Mouse (Mus musculus): ENCODE data around the gene Camk1g. TPM values are rescaled to one million over a fixed set of nuclear protein-coding genes. Genes with fewer than 3 reads are reported as not detected.

The Camk1g gene
- polyA plus RNA-seq, 1 experiment from 2014 or later, result 38.8 TPM

DNA sequence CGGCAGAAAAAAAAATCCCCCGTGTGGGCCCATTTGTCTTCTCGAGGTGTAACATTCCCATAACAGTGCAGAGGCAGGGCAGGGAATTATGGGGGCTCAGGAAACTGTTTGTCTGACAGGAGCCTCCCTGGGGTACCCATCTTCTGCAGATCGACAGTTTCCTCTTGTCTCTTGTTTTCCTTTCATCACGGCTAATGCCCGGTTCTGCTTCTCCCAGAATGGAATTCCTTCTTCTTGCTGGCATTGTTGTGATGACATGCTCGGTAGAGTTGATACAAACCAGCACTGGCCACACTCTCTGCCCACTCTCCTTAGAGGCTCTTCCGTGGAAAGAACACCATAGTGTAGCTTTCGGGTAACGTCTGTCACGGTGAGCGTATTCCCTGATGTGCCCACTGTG, 19.9 kb upstream of the Camk1g start:
- Histone ChIP-seq H3K27me3 (no peaks in the 10 kb centered on the region), H3K4me1 (peaks cover 23% of the 10 kb centered on the region), H3K36me3 (no peaks in the 10 kb centered on the region), H3K4me2 (no peak overlapping the region), H3K9me3 (no peaks in the 10 kb centered on the region), H3K9ac (no peak overlapping the region), H3K4me3 (no peak overlapping the region), H3K27ac (no peak overlapping the region)
- 48% methylated on average over 12 of the region's 12 CpGs for WGBS
- ATAC-seq (ENCODE audit: borderline replicate concordance, extremely low read depth, low FRiP score, low TSS enrichment), result no peak

- Histone ChIP-seq H3K4me2 (no peak overlapping the region), H3K27me3 (no peaks in the 10 kb centered on the region), H3K4me3 (no peak overlapping the region), H3K9ac (no peak overlapping the region), H3K36me3 (no peaks in the 10 kb centered on the region), H3K4me1 (peaks cover 23% of the 10 kb centered on the region), H3K9me3 (no peaks in the 10 kb centered on the region), H3K27ac (no peak overlapping the region)
- no peak for ATAC-seq (ENCODE audit: borderline replicate concordance, extremely low read depth, low FRiP score, low TSS enrichment)
- 19% methylated on average over 3 of the region's 3 CpGs for whole genome bisulfite sequencing
These were observed 19.4 kb upstream of the Camk1g start for GRCm38 (mm10) chr1:193389505-193389904.

DNA sequence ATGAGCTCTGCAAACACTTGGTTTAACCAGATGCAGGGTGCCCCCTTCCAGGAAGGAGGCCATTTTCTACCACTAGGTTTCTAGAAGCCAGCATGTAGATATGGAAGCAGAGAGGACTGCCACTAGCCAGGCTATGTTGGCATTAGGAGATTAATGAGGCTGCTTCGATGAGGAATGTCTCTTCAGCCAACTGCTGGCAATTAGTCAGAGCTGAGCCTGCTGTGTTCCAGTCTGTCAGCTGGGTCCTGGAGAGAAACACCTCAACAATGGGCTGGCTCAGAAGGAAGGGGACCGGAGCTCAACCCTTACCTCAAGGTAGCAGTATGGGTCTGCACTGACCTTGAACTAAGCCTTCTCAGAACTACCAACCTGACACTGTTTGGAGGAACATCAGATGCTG, 17.1 kb upstream of the Camk1g start:
- H3K4me2 ChIP-seq, result no peak overlapping the region
- no peak overlapping the region for H3K9ac ChIP-seq
- peaks cover 30% of the 10 kb centered on the region for H3K4me1 ChIP-seq

DNA sequence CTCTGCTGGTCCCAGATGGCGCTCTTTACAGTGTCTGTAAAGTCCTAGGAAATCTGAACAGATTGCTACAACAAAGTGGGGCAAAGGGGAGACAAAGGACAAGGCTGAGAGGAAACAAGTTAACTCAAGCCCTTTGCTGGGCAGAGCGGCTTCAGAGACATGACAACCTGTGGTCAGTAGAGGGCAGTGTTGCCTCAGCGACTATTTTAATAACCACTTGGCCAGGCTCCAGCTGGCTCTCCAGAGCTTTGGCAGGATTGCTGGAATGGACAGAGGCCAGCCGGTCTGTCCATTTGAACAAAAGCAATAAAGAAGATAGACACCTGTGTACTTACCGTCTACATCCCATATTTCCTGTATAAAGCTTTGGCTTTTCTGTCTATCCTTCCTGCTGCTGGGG, 16.0 kb upstream of the Camk1g start:
- Histone ChIP-seq H3K36me3 (no peaks in the 10 kb centered on the region), H3K4me1 (peaks cover 37% of the 10 kb centered on the region)

More for the DNA sequence above, 17.1 kb upstream of the Camk1g start:
- no peaks in the 10 kb centered on the region for H3K9me3 ChIP-seq
- no peak overlapping the region for H3K4me3 ChIP-seq
- no peaks in the 10 kb centered on the region for H3K36me3 ChIP-seq
- 46% methylated on average over 2 of the region's 2 CpGs for WGBS
- no peak overlapping the region for H3K27ac ChIP-seq
- no peaks in the 10 kb centered on the region for H3K27me3 ChIP-seq
- no peak for ATAC-seq (ENCODE audit: borderline replicate concordance, extremely low read depth, low FRiP score, low TSS enrichment)

DNA sequence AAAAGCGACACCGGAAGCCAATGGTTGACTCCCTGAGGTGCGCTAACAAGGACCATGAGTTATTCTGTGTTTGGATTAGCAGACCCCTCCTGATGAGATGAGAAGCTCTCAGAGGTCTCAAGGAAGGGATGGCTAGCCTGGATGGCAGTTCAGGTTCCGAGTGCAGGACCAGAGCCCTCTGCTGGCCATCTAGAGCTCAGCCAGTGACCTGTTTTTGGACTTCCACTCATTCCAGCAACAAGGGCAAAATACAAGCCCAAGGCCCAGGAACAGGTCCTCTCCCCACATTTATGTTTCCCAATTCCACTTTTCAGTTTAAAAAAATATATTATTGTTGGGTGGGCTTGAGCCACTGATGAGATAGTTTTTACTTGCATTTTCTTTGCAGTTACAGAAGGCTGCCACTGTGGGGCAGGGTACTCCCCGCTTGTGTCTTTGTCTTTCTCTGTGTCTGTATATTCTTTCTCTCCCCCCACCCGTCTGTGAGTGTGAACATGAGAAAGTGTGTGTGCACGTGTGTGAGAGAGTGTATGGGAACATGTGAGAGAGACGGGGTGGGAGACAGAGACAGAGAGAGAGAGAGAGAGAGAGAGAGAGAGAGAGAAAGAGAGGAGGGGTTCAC, 12.9 kb upstream of the Camk1g start:
- 4% methylated on average over 8 of the region's 8 CpGs for WGBS

More for the DNA sequence above, 16.0 kb upstream of the Camk1g start:
- ATAC-seq (ENCODE audit: borderline replicate concordance, extremely low read depth, low FRiP score, low TSS enrichment), result no peak
- no peaks in the 10 kb centered on the region for H3K9me3 ChIP-seq
- H3K27me3 ChIP-seq, result no peaks in the 10 kb centered on the region
- no peak overlapping the region for H3K27ac ChIP-seq
- no peak overlapping the region for H3K9ac ChIP-seq
- H3K4me2 ChIP-seq, result no peak overlapping the region
- no peak overlapping the region for H3K4me3 ChIP-seq
- WGBS, result 2% methylated on average over 5 of the region's 5 CpGs

DNA sequence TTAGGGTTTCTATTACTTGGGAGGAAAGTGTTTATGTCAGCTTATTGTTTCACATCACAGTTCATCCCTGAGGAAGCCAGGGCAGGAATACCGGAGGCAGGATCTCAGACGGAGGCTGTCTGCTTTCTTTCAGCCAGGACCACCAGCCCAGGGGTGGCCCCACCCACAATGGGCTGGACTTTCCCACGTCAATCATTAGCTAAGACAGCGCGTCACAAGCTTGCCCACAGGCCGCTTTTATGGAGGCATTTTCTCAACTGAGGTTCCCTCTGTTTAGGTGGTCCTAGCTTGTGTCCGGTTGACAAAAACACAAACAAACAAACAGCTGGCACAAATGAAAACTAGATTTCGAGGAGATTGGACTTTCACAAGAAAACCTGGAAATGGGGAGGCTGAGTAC, 12.3 kb upstream of the Camk1g start:
- Histone ChIP-seq H3K4me3 (peak overlapping the region; percentile 38), H3K27me3 (no peaks in the 10 kb centered on the region), H3K27ac (peak overlapping the region; percentile 59; the same call in 1 of the 2 replicates), H3K9me3 (no peaks in the 10 kb centered on the region), H3K9ac (0 out of 2 replicates have a peak overlapping the region, but pooled peaks have one; percentile 21), H3K4me2 (peak overlapping the region; percentile 77), H3K4me1 (peaks cover 28% of the 10 kb centered on the region), H3K36me3 (no peaks in the 10 kb centered on the region)
- WGBS, result 2% methylated on average over 8 of the region's 8 CpGs
- ATAC-seq (ENCODE audit: borderline replicate concordance, extremely low read depth, low FRiP score, low TSS enrichment), result peak; percentile 86

More for the DNA sequence above, 12.9 kb upstream of the Camk1g start:
- Histone ChIP-seq H3K27ac (no peak overlapping the region), H3K4me2 (peak overlapping the region; percentile 77), H3K4me1 (peaks cover 28% of the 10 kb centered on the region), H3K9me3 (no peaks in the 10 kb centered on the region), H3K27me3 (no peaks in the 10 kb centered on the region), H3K4me3 (peak overlapping the region; percentile 38), H3K36me3 (no peaks in the 10 kb centered on the region), H3K9ac (0 out of 2 replicates have a peak overlapping the region, but pooled peaks have one; percentile 21)
- ATAC-seq (ENCODE audit: borderline replicate concordance, extremely low read depth, low FRiP score, low TSS enrichment), result peak; percentile 41; the same call in 1 of the 2 replicates

DNA sequence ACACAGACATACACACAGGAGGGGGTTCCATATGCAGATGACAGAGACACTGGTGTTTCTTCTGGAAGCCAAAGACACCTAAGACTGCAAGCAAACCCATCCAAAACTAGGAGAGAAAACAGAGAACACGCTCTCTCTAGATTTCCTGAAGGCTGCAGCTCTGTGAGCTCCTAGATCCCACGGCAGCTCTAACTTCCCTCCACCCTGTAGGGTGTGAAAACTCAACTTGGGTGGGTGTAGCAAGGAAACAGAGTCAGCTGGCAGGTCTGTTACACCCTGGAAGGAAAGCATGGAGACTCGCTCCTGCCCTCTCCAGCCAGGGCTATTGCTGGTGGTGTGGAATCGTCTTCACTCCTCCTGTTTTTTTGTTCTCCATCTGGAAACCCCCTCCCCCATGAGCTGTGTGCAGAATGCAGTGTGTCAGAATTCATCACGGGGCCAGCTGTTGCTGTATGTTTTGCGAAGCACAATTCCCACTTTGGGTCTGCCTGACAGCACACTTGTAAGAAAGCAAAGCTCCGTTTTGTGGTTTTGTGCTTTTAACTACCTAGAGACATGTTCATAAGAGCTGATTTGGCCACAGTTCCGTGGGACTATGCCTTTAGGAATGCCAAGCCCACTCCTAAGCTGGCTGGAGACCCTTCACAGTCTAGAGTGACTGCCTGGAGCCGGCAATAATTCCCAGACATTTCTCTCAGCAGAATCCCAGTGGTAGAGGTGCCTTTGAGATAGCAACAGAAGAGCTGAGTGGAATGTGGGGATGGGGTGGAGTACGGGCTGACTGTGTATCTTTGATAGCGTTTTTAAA, 11.7 kb upstream of the Camk1g start:
- peak overlapping the region; percentile 59; the same call in 1 of the 2 replicates for H3K27ac ChIP-seq
- peaks cover 23% of the 10 kb centered on the region for H3K4me1 ChIP-seq
- H3K4me2 ChIP-seq, result peak overlapping the region; percentile 77
- no peaks in the 10 kb centered on the region for H3K27me3 ChIP-seq
- peak; percentile 4; the same call in 1 of the 2 replicates for ATAC-seq (ENCODE audit: borderline replicate concordance, extremely low read depth, low FRiP score, low TSS enrichment)
- no peaks in the 10 kb centered on the region for H3K9me3 ChIP-seq
- H3K4me3 ChIP-seq, result peak overlapping the region; percentile 38
- H3K36me3 ChIP-seq, result no peaks in the 10 kb centered on the region
- 21% methylated on average over 11 of the region's 11 CpGs for WGBS
- H3K9ac ChIP-seq, result 0 out of 2 replicates have a peak overlapping the region, but pooled peaks have one; percentile 21

DNA sequence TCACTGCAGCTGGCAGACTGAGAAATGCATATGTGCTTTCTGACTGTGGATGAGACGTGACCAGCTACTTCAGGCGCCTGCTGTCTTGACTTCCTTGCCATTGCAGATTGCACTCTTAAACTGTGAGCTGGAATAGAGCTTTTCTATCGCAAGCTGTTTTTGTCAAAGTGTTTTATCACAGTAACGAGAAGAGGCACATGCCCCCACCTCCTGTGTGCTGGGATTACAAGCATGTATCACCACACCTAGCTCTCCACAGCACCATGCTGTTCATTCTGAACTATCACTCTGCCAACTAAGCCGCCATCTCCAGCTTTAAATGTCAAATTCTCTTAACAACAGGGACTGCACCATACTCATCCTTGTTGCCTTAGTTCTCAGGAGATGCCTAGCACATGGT, 10.8 kb upstream of the Camk1g start:
- Histone ChIP-seq H3K27me3 (no peaks in the 10 kb centered on the region), H3K27ac (no peak overlapping the region), H3K36me3 (no peaks in the 10 kb centered on the region), H3K9ac (no peak overlapping the region), H3K4me3 (no peak overlapping the region), H3K4me1 (peaks cover 16% of the 10 kb centered on the region), H3K4me2 (no peak overlapping the region), H3K9me3 (no peaks in the 10 kb centered on the region)
- 81% methylated on average over 5 of the region's 5 CpGs for WGBS
- no peak for ATAC-seq (ENCODE audit: borderline replicate concordance, extremely low read depth, low FRiP score, low TSS enrichment)

GRCm38 (mm10) chr1:193379634-193380033, 9.5 kb upstream of the Camk1g start:
- H3K4me2 ChIP-seq, result no peak overlapping the region
- no peaks in the 10 kb centered on the region for H3K9me3 ChIP-seq
- ATAC-seq (ENCODE audit: borderline replicate concordance, extremely low read depth, low FRiP score, low TSS enrichment), result no peak
- H3K27me3 ChIP-seq, result no peaks in the 10 kb centered on the region
- H3K9ac ChIP-seq, result no peak overlapping the region
- H3K4me1 ChIP-seq, result peaks cover 15% of the 10 kb centered on the region
- 59% methylated on average over 6 of the region's 6 CpGs for WGBS
- no peak overlapping the region for H3K27ac ChIP-seq
- H3K36me3 ChIP-seq, result no peaks in the 10 kb centered on the region
- no peak overlapping the region for H3K4me3 ChIP-seq

GRCm38 (mm10) chr1:193376478-193377134, 6.5 kb upstream of the Camk1g start:
- Histone ChIP-seq H3K4me2 (no peak overlapping the region), H3K9ac (no peak overlapping the region), H3K4me3 (no peak overlapping the region), H3K27me3 (no peaks in the 10 kb centered on the region), H3K9me3 (no peaks in the 10 kb centered on the region), H3K36me3 (no peaks in the 10 kb centered on the region), H3K27ac (no peak overlapping the region), H3K4me1 (peaks cover under 1% of the 10 kb centered on the region)
- ATAC-seq (ENCODE audit: borderline replicate concordance, extremely low read depth, low FRiP score, low TSS enrichment), result peak; percentile 46; the same call in 1 of the 2 replicates
- WGBS, result 21% methylated on average over 4 of the region's 4 CpGs

GRCm38 (mm10) chr1:193373906-193374413, 3.9 kb upstream of the Camk1g start:
- Histone ChIP-seq H3K4me2 (no peak overlapping the region), H3K9ac (no peak overlapping the region), H3K9me3 (no peaks in the 10 kb centered on the region), H3K4me1 (peaks cover 2% of the 10 kb centered on the region; the same call in 1 of the 2 replicates), H3K27me3 (no peaks in the 10 kb centered on the region), H3K36me3 (no peaks in the 10 kb centered on the region), H3K27ac (no peak overlapping the region), H3K4me3 (no peak overlapping the region)
- 78% methylated on average over 6 of the region's 6 CpGs for WGBS
- no peak for ATAC-seq (ENCODE audit: borderline replicate concordance, extremely low read depth, low FRiP score, low TSS enrichment)

Measured in lung, embryonic 15.5 days (tissue).